Mouse (Mus musculus): Measurements from ENCODE around the gene Ssu2. TPM values are rescaled to one million over a fixed set of nuclear protein-coding genes. Genes with fewer than 3 reads are reported as not detected.

The Ssu2 gene
- polyA plus RNA-seq, 2 experiments from 2014 or later, result not detected

- ATAC-seq, result no peak
Observed at GRCm38 (mm10) chr6:112339016-112339415, 48.8 kb downstream of the Ssu2 start.

GRCm38 (mm10) chr6:112337667-112338066 is 50.2 kb downstream of the Ssu2 start:
- no peak for ATAC-seq

GRCm38 (mm10) chr6:112333930-112334329 is 53.9 kb downstream of the Ssu2 start:
- no peak for ATAC-seq

- no peak for ATAC-seq
Observed at GRCm38 (mm10) chr6:112331223-112331598, 56.6 kb downstream of the Ssu2 start.

GRCm38 (mm10) chr6:112330520-112331222 is 57.2 kb downstream of the Ssu2 start:
- ATAC-seq, result no peak

GRCm38 (mm10) chr6:112327793-112328192 is 60.0 kb downstream of the Ssu2 start:
- no peak for ATAC-seq

GRCm38 (mm10) chr6:112325213-112325612 is 62.6 kb downstream of the Ssu2 start:
- ATAC-seq, result no peak

GRCm38 (mm10) chr6:112322916-112323315 is 64.9 kb downstream of the Ssu2 start:
- ATAC-seq, result no peak

GRCm38 (mm10) chr6:112320679-112321078 is 67.1 kb downstream of the Ssu2 start:
- ATAC-seq, result no peak

GRCm38 (mm10) chr6:112319449-112319848 is 68.4 kb downstream of the Ssu2 start:
- no peak for ATAC-seq

GRCm38 (mm10) chr6:112311385-112311784 is 76.4 kb downstream of the Ssu2 start:
- ATAC-seq, result no peak

GRCm38 (mm10) chr6:112309330-112309938 is 78.4 kb downstream of the Ssu2 start:
- ATAC-seq, result no peak

Other genes with a start within 250 kb of the Ssu2 start
- not detected for gene Lmcd1, start 114.3 kb downstream of the Ssu2 start, polyA plus RNA-seq (2017; shearing (Covaris generic))
- gene Cav3, start 71.5 kb upstream of the Ssu2 start, polyA plus RNA-seq (2017; shearing (Covaris generic)), result not detected
- not detected for gene Oxtr, start 101.9 kb upstream of the Ssu2 start, polyA plus RNA-seq (2017; shearing (Covaris generic))

All from CD4-positive, CD25-positive, alpha-beta regulatory T cell, adult 4 months (primary cell).